Comparison of ENCODE assay signal across 32 mouse cellular contexts in genomic region chr9:40631505-40631904, GRCm38 (mm10). TPM values are rescaled to one million over a fixed set of nuclear protein-coding genes. Genes with fewer than 3 reads are reported as not detected.
DNase-seq lines count a peak whose midpoint lies in the region; ATAC-seq and TF ChIP-seq lines count a peak whose summit lies in the region.
"Had no signal": no experiment of that assay in that cellular context is flagged by ENCODE, and none has a peak within 500 bp of the region (broad histone marks: within the 10 kb centered on the region; RNA-seq: fewer than 3 reads in every experiment).

No protein-coding gene starts in this region.

- no peaks in the 10 kb centered on the region for H3K79me2 ChIP-seq in CH12.LX (replicated peaks; ENCODE audit: control insufficient read depth, extremely low read depth, insufficient read depth, poor library complexity, severe bottlenecking)

- no peaks in the 10 kb centered on the region for H3K4me1 ChIP-seq in kidney, postnatal 0 days (replicated peaks; ENCODE audit: insufficient read depth, low read length)
- peaks cover 12 to 49% of the 10 kb centered on the region in 2 experiments for H3K4me1 ChIP-seq in CH12.LX (ENCODE audit: control insufficient read depth in 1 of 2, insufficient read depth in 2 of 2)
- peaks cover 5% of the 10 kb centered on the region; the same call in 1 of the 2 replicates for H3K4me1 ChIP-seq in bone marrow, adult 2 months (ENCODE audit: control insufficient read depth, insufficient read depth, low read length)
- H3K4me1 ChIP-seq in megakaryocyte, embryonic 14.5 days = peaks cover 24% of the 10 kb centered on the region
- H3K4me1 ChIP-seq in heart, embryonic 11.5 days (ENCODE audit: control insufficient read depth, insufficient read depth, low read length) = no peaks in the 10 kb centered on the region
- H3K4me1 ChIP-seq: heart, embryonic 15.5 days had no signal

- no peak for TF ChIP-seq RAD21 in CH12.LX (IDR thresholded peaks at IDR 0.05; ENCODE audit: low read depth, low read length)

- TF ChIP-seq EP300 in CH12.LX (IDR thresholded peaks at IDR 0.05; ENCODE audit: low read length) = no peak

- H3K4me3 ChIP-seq in kidney, postnatal 0 days (replicated peaks; ENCODE audit: low read depth, low read length) = no peak overlapping the region
- no peak overlapping the region for H3K4me3 ChIP-seq in CH12.LX (replicated peaks in 1 of 3; ENCODE audit: low read depth in 2 of 3, low read length in 2 of 3, poor library complexity in 1 of 3)
- no peak overlapping the region for H3K4me3 ChIP-seq in bone marrow, adult 2 months (replicated peaks; ENCODE audit: control insufficient read depth, low read depth, low read length)
- peak overlapping the region; percentile 12 for H3K4me3 ChIP-seq in megakaryocyte, embryonic 14.5 days (replicated peaks)
- H3K4me3 ChIP-seq in heart, embryonic 11.5 days (ENCODE audit: low read depth, low read length) = no peak overlapping the region
- H3K4me3 ChIP-seq: forebrain, embryonic 10.5 days; heart, embryonic 15.5 days; midbrain, embryonic 12.5 days; neural tube, embryonic 15.5 days had no signal

- WGBS in kidney, postnatal 0 days = 70% methylated on average over 10 of the region's 10 CpGs
- 35% methylated on average over 10 of the region's 10 CpGs for WGBS in bone marrow, adult 2 months
- 90% methylated on average over 10 of the region's 10 CpGs for WGBS in heart, embryonic 11.5 days (ENCODE audit: insufficient replicate concordance)

- dilution Hi-C loops in CH12.LX (cut with MboI; ENCODE audit: extremely low pct_ligation_motif_present, extremely low pct_unique_long_range_greater_than_20kb, low sequenced_read_pairs) = no loop called here

- ATAC-seq in kidney, postnatal 0 days (replicated peaks; ENCODE audit: low FRiP score, low read depth) = 0 out of 2 replicates have a peak, but pooled peaks have one; percentile 31
- ATAC-seq in heart, embryonic 11.5 days (replicated peaks; ENCODE audit: insufficient number of reproducible peaks, low FRiP score, low TSS enrichment) = no peak
- ATAC-seq: forebrain, postnatal 0 days had no signal

- no peak for TF ChIP-seq POLR2A in CH12.LX (IDR thresholded peaks at IDR 0.05; ENCODE audit: low read depth, low read length)
- TF ChIP-seq POLR2A in bone marrow, adult 2 months (IDR thresholded peaks at IDR 0.05; ENCODE audit: borderline replicate concordance, control insufficient read depth, low read depth, low read length) = no peak

- no peak for TF ChIP-seq CTCF in kidney, postnatal 0 days (IDR thresholded peaks at IDR 0.05; ENCODE audit: low read depth)
- no peak for TF ChIP-seq CTCF in CH12.LX (conservative IDR thresholded peaks at IDR 0.05 in 1 of 2, IDR thresholded peaks at IDR 0.05 in 1 of 2; ENCODE audit: low read depth in 2 of 2, low read length in 2 of 2)
- TF ChIP-seq CTCF in bone marrow, adult 2 months (IDR thresholded peaks at IDR 0.05; ENCODE audit: control insufficient read depth, insufficient read depth, low read length) = no peak

- H3K27ac ChIP-seq in kidney, postnatal 0 days = no peak overlapping the region
- no peak overlapping the region for H3K27ac ChIP-seq in CH12.LX (ENCODE audit: insufficient read depth, low read depth)
- H3K27ac ChIP-seq in bone marrow, adult 2 months (ENCODE audit: control insufficient read depth, insufficient read depth, low read depth, low read length, poor library complexity) = peak overlapping the region; percentile 23; the same call in 1 of the 2 replicates
- no peak overlapping the region for H3K27ac ChIP-seq in heart, embryonic 11.5 days (ENCODE audit: low read depth, low read length)
- H3K27ac ChIP-seq: forebrain, embryonic 10.5 days; heart, embryonic 15.5 days; hindbrain, embryonic 14.5 days; midbrain, embryonic 12.5 days; neural tube, embryonic 15.5 days had no signal

- in situ Hi-C loops in CH12.LX (cut with MboI; ENCODE audit: low pct_ligation_motif_present, low pct_unique_long_range_greater_than_20kb, low sequenced_read_pairs) = no loop called here

- H3K9ac ChIP-seq in kidney, postnatal 0 days (ENCODE audit: low read depth, low read length) = no peak overlapping the region
- H3K9ac ChIP-seq in CH12.LX (ENCODE audit: insufficient read depth, low read depth) = no peak overlapping the region
- no peak overlapping the region for H3K9ac ChIP-seq in heart, embryonic 11.5 days (ENCODE audit: low read depth, low read length)
- H3K9ac ChIP-seq: forebrain, postnatal 0 days; heart, embryonic 15.5 days; hindbrain, embryonic 14.5 days; midbrain, embryonic 12.5 days; neural tube, embryonic 15.5 days had no signal

- no peak for DNase-seq in kidney, postnatal 0 days (ENCODE audit: low spot score)
- no peak for DNase-seq in kidney, postnatal 14 days
- DNase-seq in CH12.LX (ENCODE audit: extremely low read depth) = no peak
- no peak for DNase-seq in heart, adult 11 months
- DNase-seq: adrenal gland, postnatal 14 days; cerebellum, postnatal 10 days; forebrain, postnatal 0 days; gastrocnemius, postnatal 25 days; heart, postnatal 4 days; lung, postnatal 4 days; right cerebral cortex, postnatal 14 days; thymus, postnatal 25 days had no signal

- H3K36me3 ChIP-seq in kidney, postnatal 0 days (ENCODE audit: insufficient read depth, low read length) = no peaks in the 10 kb centered on the region
- H3K36me3 ChIP-seq in CH12.LX (replicated peaks in 1 of 2; ENCODE audit: control insufficient read depth in 1 of 2, insufficient read depth in 1 of 2, low read length in 1 of 2) = no peaks in the 10 kb centered on the region
- no peaks in the 10 kb centered on the region for H3K36me3 ChIP-seq in megakaryocyte, embryonic 14.5 days (replicated peaks; ENCODE audit: low read length)
- no peaks in the 10 kb centered on the region for H3K36me3 ChIP-seq in heart, embryonic 11.5 days (ENCODE audit: control insufficient read depth, insufficient read depth, low read length)
- H3K36me3 ChIP-seq: forebrain, embryonic 10.5 days; heart, embryonic 15.5 days; midbrain, embryonic 12.5 days; neural tube, embryonic 15.5 days had no signal

- H3K9me3 ChIP-seq in kidney, postnatal 0 days (replicated peaks; ENCODE audit: low read length) = no peaks in the 10 kb centered on the region
- H3K9me3 ChIP-seq in CH12.LX (replicated peaks; ENCODE audit: low read length) = no peaks in the 10 kb centered on the region
- H3K9me3 ChIP-seq in megakaryocyte, embryonic 14.5 days = no peaks in the 10 kb centered on the region
- H3K9me3 ChIP-seq in heart, embryonic 11.5 days (replicated peaks; ENCODE audit: control insufficient read depth, low read length) = no peaks in the 10 kb centered on the region
- H3K9me3 ChIP-seq: forebrain, embryonic 10.5 days; heart, embryonic 15.5 days; midbrain, embryonic 12.5 days; neural tube, embryonic 15.5 days had no signal

- no peaks in the 10 kb centered on the region for H3K27me3 ChIP-seq in kidney, postnatal 0 days (ENCODE audit: insufficient read depth, low read length)
- H3K27me3 ChIP-seq in CH12.LX (replicated peaks) = no peaks in the 10 kb centered on the region
- peaks cover 7% of the 10 kb centered on the region for H3K27me3 ChIP-seq in megakaryocyte, embryonic 14.5 days (replicated peaks)
- H3K27me3 ChIP-seq in heart, embryonic 11.5 days (ENCODE audit: control insufficient read depth, insufficient read depth, low read length) = no peaks in the 10 kb centered on the region
- H3K27me3 ChIP-seq: midbrain, embryonic 12.5 days; neural tube, embryonic 15.5 days had no signal

- H3K4me2 ChIP-seq in kidney, postnatal 0 days (ENCODE audit: low read length) = no peak overlapping the region
- H3K4me2 ChIP-seq in CH12.LX (ENCODE audit: insufficient read depth, low read depth, poor library complexity, severe bottlenecking) = peak overlapping the region; percentile 24; the same call in 1 of the 2 replicates
- H3K4me2 ChIP-seq in heart, embryonic 11.5 days = no peak overlapping the region
- H3K4me2 ChIP-seq: heart, embryonic 15.5 days; hindbrain, embryonic 14.5 days; midbrain, embryonic 12.5 days; neural tube, embryonic 15.5 days had no signal

TF ChIP-seq in CH12.LX, 34 proteins besides CTCF, POLR2A, EP300 and RAD21:
- no peak for TF ChIP-seq SMC3 (IDR thresholded peaks at IDR 0.05; ENCODE audit: low read depth, low read length)
- no peak for TF ChIP-seq NELFE (IDR thresholded peaks at IDR 0.05; ENCODE audit: low read depth, low read length)
- TF ChIP-seq TBP (conservative IDR thresholded peaks at IDR 0.05; ENCODE audit: low read depth, low read length) = 0 out of 2 replicates have a peak, but pooled peaks have one; percentile 8
- TF ChIP-seq ZKSCAN1 (IDR thresholded peaks at IDR 0.05; ENCODE audit: borderline replicate concordance, low read depth, low read length) = no peak
- peak; percentile 72 for TF ChIP-seq NRF1 (IDR thresholded peaks at IDR 0.05; ENCODE audit: low read depth, low read length)

RNA-seq across cellular contexts. Expression of gene Gm21915, which starts 38.9 kb away (rescaled TPM):
- polyA plus RNA-seq in kidney, postnatal 0 days (2015; fragmentation: Nextera tagmentation; extraction: Ambion mirVana) = not detected in 2 replicates
- total RNA-seq in CH12.LX (2012; rRNA removed) (not detected in 2 replicates), CH12.LX (2014; rRNA removed) (not detected in 2 replicates)
- polyA plus RNA-seq in CH12.LX (2012; ENCODE audit: insufficient read length, low read depth) = not detected in 2 replicates
- not detected in 2 replicates for polyA plus RNA-seq in bone marrow, adult 2 months (2011; ENCODE audit: insufficient read depth, insufficient read length, low replicate concordance, missing spikeins)
- polyA plus RNA-seq in megakaryocyte, embryonic 14.5 days (2012; ENCODE audit: insufficient read depth, low replicate concordance) = not detected in 2 replicates
- not detected in 2 replicates for polyA plus RNA-seq in heart, embryonic 11.5 days (2014; fragmentation: Nextera tagmentation; extraction: Ambion mirVana)
- total RNA-seq: adrenal gland, postnatal 14 days; forebrain, postnatal 0 days; gastrocnemius, postnatal 25 days; heart, adult 8-10 months; heart, postnatal 4 days; layer of hippocampus, postnatal 14 days; liver, adult 2 months had no signal
- polyA plus RNA-seq: C2C12; cortical plate, adult 2 months; embryonic facial prominence, embryonic 11.5 days; forebrain, embryonic 10.5 days; forebrain, postnatal 0 days; heart, embryonic 15.5 days; hindbrain, embryonic 14.5 days; intestine, embryonic 14.5 days; large intestine, adult 2 months; limb, embryonic 11.5 days; liver, adult 2 months; liver, embryonic 16.5 days; lung, embryonic 16.5 days; midbrain, embryonic 12.5 days; neural tube, embryonic 15.5 days; spleen, adult 2 months had no signal

RNA-seq across cellular contexts. Expression of gene Clmp, which starts 54.3 kb away (rescaled TPM):
- 23.6 and 26.2 TPM in 2 replicates for polyA plus RNA-seq in kidney, postnatal 0 days (2015; fragmentation: Nextera tagmentation; extraction: Ambion mirVana)
- total RNA-seq in CH12.LX (2012; rRNA removed) (not detected in 2 replicates), CH12.LX (2014; rRNA removed) (not detected in 2 replicates)
- not detected in 2 replicates for polyA plus RNA-seq in CH12.LX (2012; ENCODE audit: insufficient read length, low read depth)
- 1.9 and 4.1 TPM in 2 replicates for polyA plus RNA-seq in bone marrow, adult 2 months (2011; ENCODE audit: insufficient read depth, insufficient read length, low replicate concordance, missing spikeins)
- 1.1 TPM in 1 of 2 replicates, not detected in the other for polyA plus RNA-seq in megakaryocyte, embryonic 14.5 days (2012; ENCODE audit: insufficient read depth, low replicate concordance)
- polyA plus RNA-seq in heart, embryonic 11.5 days (2014; fragmentation: Nextera tagmentation; extraction: Ambion mirVana) = 13.5 and 15.3 TPM in 2 replicates
